Mouse (Mus musculus): ENCODE data around the gene Tekt5. TPM values are rescaled to one million over a fixed set of nuclear protein-coding genes. Genes with fewer than 3 reads are reported as not detected.

Gene Tekt5
- total and polyA plus RNA-seq, 2 experiments = 0.07 to 0.09 TPM

DNA sequence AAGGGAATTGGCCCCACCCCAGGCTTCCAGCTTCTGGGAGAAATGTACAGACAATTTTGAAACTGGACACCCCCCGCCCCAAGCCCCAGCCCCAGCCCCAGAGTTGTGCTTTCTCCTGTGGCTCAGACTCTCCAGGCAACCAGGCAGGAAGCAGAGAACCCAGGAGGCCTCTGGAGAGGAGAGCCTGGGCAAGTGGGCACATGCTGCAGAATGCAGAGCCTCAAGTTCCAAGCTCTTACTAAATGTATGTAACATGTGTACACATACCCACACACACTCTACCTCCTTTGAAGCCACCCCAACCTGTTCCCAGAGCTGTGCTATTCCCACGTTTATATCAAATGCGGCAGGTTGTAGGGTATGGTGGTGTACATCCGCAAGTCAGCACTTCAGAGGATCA is 29.5 kb downstream of the Tekt5 start:
- Histone ChIP-seq H3K4me3 (ENCODE audit: insufficient read depth, low read depth, low read length) (no peak overlapping the region), H3K4me1 (ENCODE audit: control insufficient read depth, insufficient read depth, low read length) (no peaks in the 10 kb centered on the region), H3K79me2 (ENCODE audit: control insufficient read depth, insufficient read depth, low read length) (no peaks in the 10 kb centered on the region), H3K9ac (ENCODE audit: low read depth, low read length) (no peak overlapping the region), H3K36me3 (ENCODE audit: control insufficient read depth, insufficient read depth, low read length) (no peaks in the 10 kb centered on the region), H3K27me3 (ENCODE audit: control insufficient read depth, insufficient read depth, low read length) (no peaks in the 10 kb centered on the region), H3K27ac (replicated peaks; ENCODE audit: insufficient read depth, low read depth, low read length) (no peak overlapping the region)
- no peak for TF ChIP-seq CTCF (IDR thresholded peaks at IDR 0.05; ENCODE audit: low read depth, low read length)
- TF ChIP-seq POLR2A (IDR thresholded peaks at IDR 0.05; ENCODE audit: extremely low read depth, insufficient read depth, low read length) = no peak
- 86% methylated on average over 4 of the region's 4 CpGs for WGBS
- DNase-seq (ENCODE audit: extremely low read depth, low read depth, low spot score) = no peak

DNA sequence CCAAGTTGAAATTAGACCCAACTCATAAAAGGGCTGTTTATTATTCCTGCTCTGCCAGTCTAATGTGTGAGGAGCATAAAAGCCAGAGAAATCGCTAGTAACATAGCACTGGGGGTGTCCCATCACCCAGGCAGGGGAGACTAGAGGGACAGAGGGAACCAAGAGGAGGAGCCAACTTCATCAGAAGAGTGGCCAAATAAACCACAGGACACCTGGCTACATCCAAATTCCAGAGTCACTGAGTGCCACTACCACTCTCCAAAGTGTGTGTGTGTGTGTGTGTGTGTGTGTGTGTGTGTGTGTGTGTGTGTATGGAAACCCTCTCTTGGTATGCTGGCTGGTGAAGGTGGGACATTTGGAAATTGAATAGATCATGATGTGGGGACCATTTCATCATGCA is 32.2 kb downstream of the Tekt5 start:
- TF ChIP-seq POLR2A (IDR thresholded peaks at IDR 0.05; ENCODE audit: extremely low read depth, insufficient read depth, low read length) = no peak
- no peak for TF ChIP-seq CTCF (IDR thresholded peaks at IDR 0.05; ENCODE audit: low read depth, low read length)
- H3K36me3 ChIP-seq (ENCODE audit: control insufficient read depth, insufficient read depth, low read length) = no peaks in the 10 kb centered on the region
- no peaks in the 10 kb centered on the region for H3K79me2 ChIP-seq (ENCODE audit: control insufficient read depth, insufficient read depth, low read length)
- DNase-seq (ENCODE audit: extremely low read depth, low read depth, low spot score) = no peak
- no peak overlapping the region for H3K4me3 ChIP-seq (ENCODE audit: insufficient read depth, low read depth, low read length)
- 48% methylated on average over 1 of the region's 1 CpGs for WGBS
- H3K27me3 ChIP-seq (ENCODE audit: control insufficient read depth, insufficient read depth, low read length) = no peaks in the 10 kb centered on the region
- H3K27ac ChIP-seq (replicated peaks; ENCODE audit: insufficient read depth, low read depth, low read length) = no peak overlapping the region
- H3K4me1 ChIP-seq (ENCODE audit: control insufficient read depth, insufficient read depth, low read length) = no peaks in the 10 kb centered on the region
- no peak overlapping the region for H3K9ac ChIP-seq (ENCODE audit: low read depth, low read length)

DNA sequence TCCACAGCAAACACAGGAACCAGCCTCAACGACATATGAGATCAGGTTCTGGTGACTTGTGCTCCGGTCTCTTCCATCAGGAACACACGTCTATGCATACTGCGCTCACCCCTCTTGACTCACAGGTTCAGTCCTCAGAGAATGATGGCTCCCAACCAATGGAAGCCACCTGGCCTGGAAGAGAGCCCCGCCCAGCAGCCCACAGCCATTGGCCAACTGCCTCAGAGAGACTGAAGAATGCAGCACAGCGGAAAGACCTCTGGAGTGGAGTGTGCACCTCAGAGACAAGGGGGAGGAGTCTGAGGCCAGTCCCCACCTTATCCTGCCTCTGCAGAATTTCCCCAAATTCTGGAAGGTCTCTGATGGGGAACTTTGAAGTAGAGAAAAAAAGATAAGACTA is 36.0 kb downstream of the Tekt5 start:
- H3K27me3 ChIP-seq (ENCODE audit: control insufficient read depth, insufficient read depth, low read length) = no peaks in the 10 kb centered on the region
- H3K9ac ChIP-seq (ENCODE audit: low read depth, low read length) = no peak overlapping the region
- no peaks in the 10 kb centered on the region for H3K79me2 ChIP-seq (ENCODE audit: control insufficient read depth, insufficient read depth, low read length)
- H3K27ac ChIP-seq (replicated peaks; ENCODE audit: insufficient read depth, low read depth, low read length) = no peak overlapping the region
- TF ChIP-seq POLR2A (IDR thresholded peaks at IDR 0.05; ENCODE audit: extremely low read depth, insufficient read depth, low read length) (no peak), CTCF (IDR thresholded peaks at IDR 0.05; ENCODE audit: low read depth, low read length) (no peak)
- no peak overlapping the region for H3K4me3 ChIP-seq (ENCODE audit: insufficient read depth, low read depth, low read length)
- WGBS = 92% methylated on average over 6 of the region's 6 CpGs
- no peaks in the 10 kb centered on the region for H3K4me1 ChIP-seq (ENCODE audit: control insufficient read depth, insufficient read depth, low read length)
- no peak for DNase-seq (ENCODE audit: extremely low read depth, low read depth, low spot score)
- H3K36me3 ChIP-seq (ENCODE audit: control insufficient read depth, insufficient read depth, low read length) = no peaks in the 10 kb centered on the region

DNA sequence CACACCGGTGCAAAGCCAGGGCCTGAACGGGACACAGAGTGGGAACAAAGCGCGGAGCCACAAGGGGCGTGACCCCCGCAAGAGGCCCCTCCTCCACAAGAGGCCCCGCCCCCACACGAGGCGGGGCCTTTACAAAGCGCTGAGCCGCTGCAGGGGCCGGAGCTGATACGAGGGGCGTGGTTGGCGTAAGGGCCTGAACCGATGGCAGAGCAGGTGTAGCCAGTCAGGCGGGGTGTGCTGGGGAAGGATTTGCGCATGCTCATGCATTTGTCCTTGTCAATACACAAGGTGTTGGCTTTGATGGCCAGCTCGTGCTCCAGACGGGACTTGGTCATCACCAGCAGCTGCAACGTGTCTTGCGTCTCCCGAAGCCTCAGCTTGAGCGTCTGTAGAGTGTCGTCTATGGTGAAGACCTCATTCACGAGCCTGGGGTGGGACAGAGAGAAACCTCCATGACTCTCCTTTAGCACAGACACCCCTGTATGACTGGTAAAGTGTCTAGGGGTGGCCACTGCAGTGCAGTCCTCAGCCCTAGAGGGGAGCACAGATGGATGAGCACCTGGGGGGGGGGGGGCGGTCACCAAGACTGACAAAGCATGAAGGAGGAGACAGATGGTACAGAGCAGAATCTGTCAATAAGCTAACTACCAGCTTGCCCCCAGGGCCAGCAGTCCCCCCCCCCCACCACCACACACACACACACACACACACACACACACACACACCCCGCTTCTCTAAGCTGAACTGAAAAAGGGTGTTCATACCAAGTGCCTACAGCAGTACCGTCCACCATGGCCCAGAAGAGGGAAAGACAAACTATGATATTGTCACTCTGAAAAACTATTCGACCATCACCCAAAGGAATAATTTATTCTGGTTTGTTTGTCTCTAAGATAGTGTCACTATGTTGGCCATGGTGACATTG is 37.0 kb downstream of the Tekt5 start:
- Histone ChIP-seq H3K36me3 (ENCODE audit: control insufficient read depth, insufficient read depth, low read length) (no peaks in the 10 kb centered on the region), H3K4me1 (ENCODE audit: control insufficient read depth, insufficient read depth, low read length) (no peaks in the 10 kb centered on the region), H3K27me3 (ENCODE audit: control insufficient read depth, insufficient read depth, low read length) (no peaks in the 10 kb centered on the region), H3K79me2 (ENCODE audit: control insufficient read depth, insufficient read depth, low read length) (no peaks in the 10 kb centered on the region), H3K4me3 (ENCODE audit: insufficient read depth, low read depth, low read length) (no peak overlapping the region), H3K27ac (replicated peaks; ENCODE audit: insufficient read depth, low read depth, low read length) (no peak overlapping the region), H3K9ac (ENCODE audit: low read depth, low read length) (no peak overlapping the region)
- peak; percentile 81 for DNase-seq (ENCODE audit: extremely low read depth, low read depth, low spot score)
- 21% methylated on average over 30 of the region's 30 CpGs for WGBS
- TF ChIP-seq CTCF (IDR thresholded peaks at IDR 0.05; ENCODE audit: low read depth, low read length) = no peak
- no peak for TF ChIP-seq POLR2A (IDR thresholded peaks at IDR 0.05; ENCODE audit: extremely low read depth, insufficient read depth, low read length)

DNA sequence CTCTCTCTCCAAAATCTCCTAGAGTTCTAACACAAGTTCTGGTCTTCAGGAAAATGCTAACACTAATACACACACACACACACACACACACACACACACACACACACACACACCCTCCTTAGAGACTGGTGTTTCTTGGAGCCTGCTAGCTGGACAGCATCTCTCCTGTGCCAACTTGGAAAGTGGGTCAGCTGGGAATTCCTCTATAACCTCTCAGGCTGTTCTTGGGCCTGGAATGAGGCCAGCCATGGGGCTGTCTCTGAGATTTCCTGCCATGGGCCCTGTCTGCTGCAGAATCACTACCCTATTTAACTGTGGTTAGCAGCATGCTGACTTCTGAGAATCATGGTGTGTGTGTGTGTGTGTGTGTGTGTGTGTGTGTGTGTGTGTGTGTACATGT is 40.3 kb downstream of the Tekt5 start:
- DNase-seq (ENCODE audit: extremely low read depth, low read depth, low spot score) = no peak
- H3K79me2 ChIP-seq (ENCODE audit: control insufficient read depth, insufficient read depth, low read length) = no peaks in the 10 kb centered on the region
- no peaks in the 10 kb centered on the region for H3K27me3 ChIP-seq (ENCODE audit: control insufficient read depth, insufficient read depth, low read length)
- H3K27ac ChIP-seq (replicated peaks; ENCODE audit: insufficient read depth, low read depth, low read length) = no peak overlapping the region
- H3K36me3 ChIP-seq (ENCODE audit: control insufficient read depth, insufficient read depth, low read length) = no peaks in the 10 kb centered on the region
- H3K4me3 ChIP-seq (ENCODE audit: insufficient read depth, low read depth, low read length) = no peak overlapping the region
- no peak overlapping the region for H3K9ac ChIP-seq (ENCODE audit: low read depth, low read length)
- TF ChIP-seq POLR2A (IDR thresholded peaks at IDR 0.05; ENCODE audit: extremely low read depth, insufficient read depth, low read length) (no peak), CTCF (IDR thresholded peaks at IDR 0.05; ENCODE audit: low read depth, low read length) (no peak)
- 0 out of 2 replicates have a peak, but pooled peaks cover 1% of the 10 kb centered on the region for H3K4me1 ChIP-seq (ENCODE audit: control insufficient read depth, insufficient read depth, low read length)

DNA sequence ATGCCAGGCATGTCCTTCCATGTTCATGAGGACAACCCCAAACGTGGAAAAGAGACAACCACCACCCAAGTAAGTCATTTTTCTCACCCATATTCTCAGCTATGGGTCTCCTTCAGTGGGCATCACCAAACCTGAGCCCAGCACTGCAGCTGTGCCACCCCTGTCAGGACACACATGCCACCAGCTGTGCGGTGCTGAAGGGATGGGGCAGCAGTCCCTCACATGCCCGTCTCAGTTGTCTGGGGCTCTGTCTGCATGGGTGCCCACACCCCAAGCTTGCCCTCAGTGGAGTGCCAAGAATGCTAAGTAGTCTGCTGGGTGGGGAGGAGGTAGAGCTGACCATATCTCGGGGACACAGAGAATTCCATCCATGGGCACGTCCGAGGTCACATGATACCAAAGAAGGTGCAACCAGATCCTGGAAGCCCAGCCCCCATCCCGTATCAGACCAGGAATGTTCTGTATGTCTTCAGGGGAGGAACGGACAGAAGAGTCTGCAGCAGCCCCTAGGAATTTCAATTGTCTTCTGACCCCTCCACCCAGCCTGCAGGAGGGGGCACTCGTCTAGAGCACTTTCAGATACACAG is 44.1 kb downstream of the Tekt5 start:
- no peaks in the 10 kb centered on the region for H3K79me2 ChIP-seq (ENCODE audit: control insufficient read depth, insufficient read depth, low read length)
- no peaks in the 10 kb centered on the region for H3K36me3 ChIP-seq (ENCODE audit: control insufficient read depth, insufficient read depth, low read length)
- H3K4me1 ChIP-seq (ENCODE audit: control insufficient read depth, insufficient read depth, low read length) = peaks cover 25% of the 10 kb centered on the region
- H3K4me3 ChIP-seq (ENCODE audit: insufficient read depth, low read depth, low read length) = no peak overlapping the region
- no peak overlapping the region for H3K27ac ChIP-seq (replicated peaks; ENCODE audit: insufficient read depth, low read depth, low read length)
- no peaks in the 10 kb centered on the region for H3K27me3 ChIP-seq (ENCODE audit: control insufficient read depth, insufficient read depth, low read length)
- TF ChIP-seq CTCF (IDR thresholded peaks at IDR 0.05; ENCODE audit: low read depth, low read length) (no peak), POLR2A (IDR thresholded peaks at IDR 0.05; ENCODE audit: extremely low read depth, insufficient read depth, low read length) (no peak)
- no peak for DNase-seq (ENCODE audit: extremely low read depth, low read depth, low spot score)
- H3K9ac ChIP-seq (ENCODE audit: low read depth, low read length) = no peak overlapping the region
- WGBS = 83% methylated on average over 9 of the region's 9 CpGs
